Mouse (Mus musculus): Measurements from ENCODE around the gene Ovol2. TPM values are rescaled to one million over a fixed set of nuclear protein-coding genes. Genes with fewer than 3 reads are reported as not detected.
A peak's percentile ranks its signal among the peaks of the same experiment; 100 is the strongest.

The Ovol2 gene
- total RNA-seq, 2 experiments from 2014 or later = not detected

DNA sequence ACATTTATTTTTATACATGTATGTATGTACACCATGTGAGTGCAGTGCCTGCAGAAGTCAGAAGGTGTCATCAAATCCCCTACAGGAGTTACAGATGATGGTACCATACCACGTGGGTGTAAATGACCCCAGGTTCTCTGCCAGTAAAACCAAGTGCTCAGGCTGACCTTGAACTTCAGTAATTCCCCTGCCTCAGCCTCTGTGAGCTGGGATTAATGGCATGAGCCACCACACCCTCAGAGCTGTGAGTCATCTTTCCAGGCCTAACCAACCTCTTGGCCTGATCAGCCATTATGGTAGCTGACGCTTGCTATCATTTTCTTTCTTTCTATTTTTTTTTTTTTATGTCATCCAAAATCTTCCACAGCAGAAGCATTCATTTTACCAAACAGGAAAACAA, 20.6 kb downstream of the Ovol2 start:
- no peak for DNase-seq

DNA sequence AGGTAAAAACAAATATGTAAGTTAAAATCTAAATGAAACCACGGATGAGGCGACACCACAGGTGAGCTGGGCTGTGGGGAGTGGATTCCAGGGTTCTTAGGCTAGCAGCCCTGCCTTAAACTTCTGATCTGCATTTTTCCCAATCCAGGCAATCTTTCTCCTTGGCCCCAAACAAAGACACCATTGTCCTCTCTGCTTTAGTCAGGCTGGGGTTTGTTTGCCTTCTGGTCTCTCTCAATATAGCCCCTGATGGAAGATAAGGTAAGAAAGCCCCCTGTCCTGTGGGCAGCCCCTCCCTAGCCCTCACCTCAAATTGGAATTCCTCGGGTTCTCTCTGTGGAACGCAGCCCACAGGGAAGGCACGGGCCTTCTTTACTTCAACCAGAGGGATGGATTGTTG, 21.7 kb downstream of the Ovol2 start:
- DNase-seq = no peak

DNA sequence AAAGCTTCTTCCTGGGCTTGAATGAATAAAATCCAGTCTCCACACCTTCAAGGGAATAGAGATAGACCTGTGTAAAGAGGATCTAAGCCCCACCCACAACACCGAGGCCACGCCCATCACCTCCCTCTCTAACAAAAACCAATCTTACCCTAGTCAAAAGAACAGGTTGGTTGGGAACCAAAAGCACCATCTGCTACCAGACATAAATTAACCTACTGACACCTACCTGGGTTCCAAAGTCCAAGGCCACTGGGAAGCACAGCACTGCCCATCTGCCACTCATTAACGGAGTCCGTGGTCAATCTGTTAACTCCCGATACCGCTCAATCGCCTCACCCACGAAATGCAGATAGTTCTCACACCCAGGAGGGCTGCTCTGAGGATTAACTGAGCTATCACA, 23.4 kb downstream of the Ovol2 start:
- no peak for DNase-seq

DNA sequence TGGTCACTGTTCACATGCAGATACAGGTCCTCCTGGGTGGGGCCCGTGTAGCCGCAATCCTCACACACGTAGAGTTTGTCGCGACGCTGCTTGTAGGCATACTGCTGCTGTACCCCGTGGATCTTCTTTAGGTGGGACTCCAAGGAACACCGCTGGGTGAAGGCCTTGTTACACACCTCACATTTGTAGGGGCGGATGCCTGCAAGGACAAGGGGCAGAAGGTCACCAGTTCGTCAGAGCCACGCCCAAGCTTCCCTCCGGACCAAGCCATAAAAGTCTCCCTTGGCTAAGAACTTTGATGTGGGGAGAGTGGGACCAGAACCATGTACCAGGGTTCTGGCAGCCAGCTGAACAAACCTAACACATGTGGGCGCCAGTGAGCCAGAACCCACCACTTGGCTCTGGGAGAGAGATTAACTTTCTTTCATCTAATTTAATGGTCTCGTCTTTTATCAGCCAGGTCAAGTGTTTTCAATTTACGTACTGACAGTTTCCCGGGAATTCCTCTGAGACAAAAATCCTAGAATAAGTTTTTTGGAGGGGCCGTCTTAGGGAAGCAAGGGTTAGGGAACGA, 26.1 kb downstream of the Ovol2 start:
- DNase-seq = no peak

DNA sequence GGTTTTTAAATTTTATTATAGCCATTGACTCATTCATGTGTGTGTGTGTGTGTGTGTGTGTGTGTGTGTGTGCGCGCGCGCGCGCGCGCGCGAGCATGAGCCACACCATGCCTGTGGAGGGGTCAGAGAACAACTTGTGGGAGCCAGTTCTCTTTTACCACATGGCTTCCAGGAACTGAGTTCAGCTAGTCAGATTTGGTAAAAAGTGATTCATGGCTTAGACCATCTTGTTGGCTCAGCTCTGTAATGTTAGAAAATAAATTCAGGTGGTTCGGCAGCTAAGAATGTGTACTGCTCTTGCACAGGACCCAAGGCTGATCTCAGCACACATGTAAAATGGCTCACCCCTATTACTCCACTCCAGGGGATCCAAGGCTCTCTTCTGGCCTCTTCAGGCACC, 30.8 kb downstream of the Ovol2 start:
- no peak for DNase-seq

DNA sequence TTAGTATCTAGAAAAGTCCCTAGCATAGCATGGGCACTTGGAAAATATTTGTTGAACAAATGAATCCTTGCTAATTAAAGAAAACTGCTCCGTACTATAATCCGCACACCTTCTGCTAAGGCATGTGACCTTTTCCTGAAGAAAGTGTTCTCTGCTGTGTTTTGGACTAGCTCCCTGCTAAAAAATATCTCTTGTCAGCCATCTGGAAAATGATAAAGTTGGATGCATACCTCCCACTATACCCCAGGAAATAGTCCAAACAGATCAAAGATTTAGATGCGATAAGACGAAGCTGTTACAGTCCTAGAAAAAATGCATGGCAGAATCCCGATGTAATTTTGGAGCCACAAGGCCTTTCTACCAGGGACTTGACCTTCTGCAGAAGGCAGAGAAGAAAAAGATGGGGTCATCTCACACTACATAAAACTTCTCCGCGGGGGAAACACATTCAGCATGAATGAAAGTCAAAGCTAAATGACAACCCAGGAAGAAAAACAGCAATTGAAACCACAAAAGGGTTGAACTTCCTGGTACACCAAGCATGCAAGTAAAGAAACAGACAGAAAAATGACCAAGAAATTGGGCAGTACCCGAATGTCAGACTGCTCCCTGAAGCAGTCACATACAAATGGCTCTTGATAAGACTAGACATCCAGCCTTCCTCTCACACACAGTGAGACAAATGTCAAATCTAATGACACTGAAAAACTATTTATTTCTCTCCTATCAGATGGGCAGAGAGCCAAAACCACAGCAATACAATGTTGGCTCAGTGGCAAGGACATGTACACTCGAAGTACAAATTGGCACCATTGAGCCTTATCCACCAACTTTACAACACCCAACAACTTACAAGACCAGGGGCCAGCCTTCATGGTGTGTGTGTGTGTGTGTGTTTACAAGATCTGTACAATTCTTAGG, 31.9 kb downstream of the Ovol2 start:
- DNase-seq = no peak

DNA sequence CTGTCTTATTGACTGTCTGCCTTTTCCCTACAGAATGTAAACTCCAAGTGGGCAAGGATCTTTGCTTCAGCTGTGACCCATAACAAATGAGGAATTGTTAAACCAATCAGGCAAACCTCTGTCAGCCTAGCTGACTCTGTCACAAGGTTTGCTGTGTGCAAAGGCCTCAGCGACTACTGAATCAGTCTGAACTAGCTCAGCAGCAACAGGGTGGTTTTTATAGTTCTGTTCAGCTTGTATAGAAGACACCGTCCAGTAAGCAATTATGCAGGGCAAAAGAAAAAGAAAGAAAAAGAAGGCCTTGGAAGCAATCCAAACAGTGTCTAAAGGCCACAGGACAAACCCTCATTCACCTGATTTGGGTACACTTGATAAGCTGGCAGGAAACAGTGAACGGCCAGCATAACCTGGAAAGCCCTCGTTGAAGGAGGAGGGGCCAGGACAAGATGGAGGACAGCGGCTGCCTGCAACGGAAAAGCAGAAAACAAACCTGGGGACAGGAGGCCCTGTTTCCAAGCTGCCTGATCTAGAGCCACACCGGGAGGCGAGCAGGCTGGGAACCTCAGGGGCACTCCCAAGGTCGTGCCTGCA, 36.7 kb downstream of the Ovol2 start:
- DNase-seq = no peak

DNA sequence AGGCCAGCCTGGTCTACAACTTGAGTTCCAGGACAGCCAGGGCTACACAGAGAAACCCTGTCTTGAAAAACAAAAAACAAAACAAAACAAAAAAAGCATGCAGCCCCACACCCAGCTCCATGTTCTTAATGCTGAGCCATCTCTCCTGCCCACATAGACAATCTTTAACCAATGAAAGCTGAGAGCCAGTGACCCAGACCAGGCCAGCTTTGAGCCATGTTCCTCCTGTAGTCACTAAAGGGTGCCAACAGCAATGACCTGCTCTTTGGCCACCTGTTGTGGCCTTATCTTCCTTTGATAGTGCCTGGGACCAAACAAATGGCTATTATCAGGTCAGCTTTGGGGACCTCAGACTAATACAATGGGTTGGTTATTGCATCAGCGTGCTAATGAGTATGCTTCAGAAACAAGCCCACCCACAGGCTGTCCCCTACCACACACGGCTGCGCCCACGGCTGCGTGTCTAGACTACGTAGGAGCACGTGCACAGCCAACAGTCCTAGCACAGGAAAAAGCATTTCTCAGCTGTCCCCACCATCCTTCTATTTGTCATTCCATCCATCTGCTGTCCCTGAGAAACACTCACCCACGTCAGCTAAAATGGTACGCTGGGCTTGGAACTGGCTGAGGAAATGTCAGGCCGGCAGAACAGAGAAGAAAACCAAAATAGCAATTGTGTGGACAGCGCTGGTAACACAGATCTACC, 40.2 kb downstream of the Ovol2 start:
- DNase-seq = no peak

DNA sequence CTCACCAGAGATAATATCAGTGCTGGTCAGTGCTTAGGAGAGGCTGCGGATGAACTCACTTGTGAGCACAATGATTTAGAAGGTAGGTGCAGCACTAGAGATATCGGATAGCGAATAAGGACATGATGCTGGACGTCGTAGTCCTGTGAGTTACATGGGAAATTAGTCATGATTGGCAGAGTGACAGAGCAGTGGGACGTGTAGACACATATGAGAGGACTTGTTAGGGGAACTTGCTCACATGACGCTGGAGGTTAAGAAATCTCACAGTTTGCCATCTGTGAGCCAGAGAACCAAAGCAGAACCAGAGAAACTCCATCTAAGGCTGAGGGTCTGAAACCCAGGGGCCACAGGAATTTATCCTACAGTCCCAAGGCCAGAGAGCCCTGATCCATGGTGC, 41.6 kb downstream of the Ovol2 start:
- no peak for DNase-seq

DNA sequence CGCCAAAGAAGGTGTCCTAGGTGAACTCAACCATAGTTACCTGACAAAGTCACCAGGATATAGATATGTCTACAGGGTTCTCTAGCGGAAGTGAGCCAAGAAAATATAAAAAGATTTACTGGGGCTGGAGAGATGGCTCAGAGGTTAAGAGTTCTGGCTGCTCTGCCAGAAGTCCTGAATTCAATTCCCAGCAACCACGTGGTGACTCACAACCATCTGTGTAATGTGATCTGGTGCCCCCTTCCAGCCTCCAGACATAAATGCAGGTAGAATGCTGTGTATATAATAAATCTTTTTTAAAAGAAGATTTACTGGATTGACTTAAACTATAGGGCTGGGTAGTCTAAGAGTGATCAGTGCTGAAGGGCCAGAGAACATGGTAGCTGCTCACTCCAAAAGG, 50.5 kb downstream of the Ovol2 start:
- DNase-seq = no peak

DNA sequence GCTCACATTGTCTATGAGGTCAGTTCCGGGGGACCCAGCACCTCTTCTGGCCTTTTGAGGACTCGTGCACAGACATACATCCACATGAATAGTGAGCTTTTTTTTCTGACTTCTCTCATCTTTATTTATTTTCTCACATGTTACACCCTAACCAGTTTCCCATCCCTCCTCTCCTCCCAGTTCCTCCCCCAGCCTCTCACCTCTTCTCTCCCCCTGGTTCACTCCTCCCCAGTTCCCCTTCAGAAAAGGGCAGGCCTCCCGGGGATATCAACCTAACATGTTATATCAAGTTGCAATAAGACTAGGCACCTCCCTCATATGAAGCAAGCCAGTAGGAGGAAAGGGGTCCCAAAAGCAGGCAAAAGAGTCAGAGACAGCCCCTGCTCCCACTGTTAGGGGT, 51.4 kb downstream of the Ovol2 start:
- no peak for DNase-seq

DNA sequence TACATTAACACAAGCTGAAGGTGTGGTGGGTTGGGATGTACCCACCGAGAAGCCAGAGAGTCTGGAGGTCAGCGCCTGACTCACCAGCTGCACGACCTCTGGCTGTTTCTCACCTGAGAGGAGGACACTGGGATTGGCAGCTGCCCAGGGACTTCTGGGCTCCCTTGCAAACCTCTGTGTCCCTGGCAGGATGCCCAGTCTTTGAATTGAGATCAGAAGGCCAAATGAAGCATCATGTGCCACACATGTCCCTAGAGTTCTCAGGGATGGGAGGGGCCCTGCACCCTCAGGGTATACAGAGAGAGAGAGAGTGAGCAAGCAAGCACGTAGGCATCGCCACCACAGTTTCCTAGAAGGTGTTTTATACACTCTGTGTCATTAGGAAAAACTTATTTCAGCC, 52.2 kb downstream of the Ovol2 start:
- peak; percentile 34 for DNase-seq

DNA sequence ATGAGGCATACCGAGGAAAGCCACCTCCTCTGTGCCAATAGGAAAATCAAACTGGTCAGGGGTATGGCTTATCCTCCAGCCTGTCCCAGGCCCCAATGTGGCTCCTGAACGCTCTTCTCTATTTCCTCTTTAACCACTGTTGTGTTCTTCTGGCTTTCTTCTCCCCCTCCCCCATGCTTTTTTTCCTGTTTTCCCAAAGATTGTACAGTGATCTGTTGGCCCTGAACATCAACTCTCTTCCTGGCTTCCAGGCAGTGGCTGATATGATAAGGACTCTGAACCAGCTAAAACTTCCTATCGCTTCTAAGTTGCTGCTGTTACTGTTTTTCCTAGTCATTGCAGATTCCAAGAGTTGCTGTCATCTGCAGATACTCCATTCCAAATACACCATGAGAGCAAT, 55.1 kb downstream of the Ovol2 start:
- no peak for DNase-seq

DNA sequence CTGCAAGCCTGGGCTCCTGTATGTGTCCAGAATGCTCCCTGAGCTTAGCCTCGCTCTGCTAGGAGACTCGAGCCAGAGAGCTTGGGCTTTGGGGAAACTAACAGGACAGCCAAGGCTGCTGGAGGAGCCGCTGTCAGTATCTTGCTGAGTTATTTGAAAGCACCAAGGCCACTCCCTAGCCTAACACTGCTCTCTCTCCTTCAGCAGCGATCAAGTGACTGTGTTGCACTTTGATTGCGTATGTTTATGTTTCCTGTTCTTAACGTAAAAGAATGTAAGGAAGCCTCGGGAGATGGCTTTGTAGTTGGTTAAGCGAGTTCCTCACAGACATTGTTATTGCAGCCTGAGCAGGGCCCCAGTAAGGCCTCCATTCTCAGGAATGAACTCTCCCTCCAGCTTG, 57.2 kb downstream of the Ovol2 start:
- no peak for DNase-seq

DNA sequence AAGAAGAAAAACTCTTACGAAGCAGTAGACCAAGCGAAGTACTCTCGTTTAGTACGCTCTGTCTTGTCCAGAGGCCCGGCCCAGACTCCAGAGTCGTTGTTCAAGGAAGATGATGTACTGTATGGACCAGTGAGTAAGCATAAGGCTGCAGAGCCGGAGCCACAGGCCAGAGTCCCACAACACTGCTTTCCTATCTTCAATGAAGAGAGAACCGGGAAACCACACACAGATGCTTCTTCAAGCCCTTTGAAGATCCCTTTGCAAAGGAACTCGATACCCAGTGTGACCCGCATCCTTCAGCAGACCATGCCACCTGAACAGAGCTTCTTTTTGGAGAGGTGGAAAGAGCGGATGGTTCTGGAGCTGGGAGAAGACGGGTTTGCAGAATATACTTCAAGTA, 59.9 kb downstream of the Ovol2 start:
- no peak for DNase-seq

DNA sequence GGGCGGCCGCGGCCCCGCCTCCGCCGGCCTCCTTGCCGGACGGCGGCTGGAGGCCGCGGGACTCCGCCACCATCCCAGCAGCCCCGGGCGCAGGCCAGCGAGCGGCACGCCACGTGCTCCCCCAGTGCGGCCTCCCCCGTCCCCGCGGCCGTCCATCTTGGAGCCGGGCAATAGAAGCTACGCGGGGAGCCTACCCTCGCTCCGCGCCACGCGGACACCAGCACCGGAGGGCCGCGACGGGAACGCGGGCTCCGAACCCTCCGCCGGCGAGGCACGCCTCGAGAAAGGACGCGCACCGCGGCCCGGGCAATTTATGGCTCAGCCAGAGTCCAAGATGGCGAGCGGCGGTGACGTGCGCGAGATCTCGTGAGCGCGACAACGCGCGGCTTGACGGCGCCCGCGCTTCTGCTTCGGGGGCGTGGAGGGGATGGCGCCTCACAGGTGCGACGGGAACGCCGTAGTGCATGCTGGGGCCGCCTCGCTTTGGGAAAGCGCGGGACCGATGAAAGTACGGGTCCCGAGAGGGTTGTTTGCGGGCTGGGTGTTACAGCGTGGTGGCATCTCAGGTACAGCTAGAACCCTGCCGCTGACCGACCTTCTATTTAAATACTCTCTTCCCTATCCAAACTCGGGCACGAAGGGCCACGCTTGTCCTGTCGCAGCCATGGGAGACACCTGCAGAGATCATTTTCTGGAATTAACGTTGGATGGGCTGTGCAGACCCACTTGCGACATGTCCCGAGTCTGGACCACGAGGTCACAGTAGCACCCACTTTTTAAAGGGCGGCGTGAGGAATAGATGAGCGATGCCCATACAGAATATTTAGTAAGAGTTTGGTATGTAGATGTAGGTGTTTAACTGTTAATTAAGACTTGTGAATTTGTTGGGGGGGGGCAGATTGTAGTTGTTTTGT, 61.2 kb downstream of the Ovol2 start, which contains the start of the genes Mgme1 and Snx5:
TSS of gene Mgme1 (plus strand) at position 157 of the 914 bp plus-strand sequence.
TSS of gene Snx5 (minus strand) at position 400 of the 914 bp plus-strand sequence.
- DNase-seq = peak; percentile 92

DNA sequence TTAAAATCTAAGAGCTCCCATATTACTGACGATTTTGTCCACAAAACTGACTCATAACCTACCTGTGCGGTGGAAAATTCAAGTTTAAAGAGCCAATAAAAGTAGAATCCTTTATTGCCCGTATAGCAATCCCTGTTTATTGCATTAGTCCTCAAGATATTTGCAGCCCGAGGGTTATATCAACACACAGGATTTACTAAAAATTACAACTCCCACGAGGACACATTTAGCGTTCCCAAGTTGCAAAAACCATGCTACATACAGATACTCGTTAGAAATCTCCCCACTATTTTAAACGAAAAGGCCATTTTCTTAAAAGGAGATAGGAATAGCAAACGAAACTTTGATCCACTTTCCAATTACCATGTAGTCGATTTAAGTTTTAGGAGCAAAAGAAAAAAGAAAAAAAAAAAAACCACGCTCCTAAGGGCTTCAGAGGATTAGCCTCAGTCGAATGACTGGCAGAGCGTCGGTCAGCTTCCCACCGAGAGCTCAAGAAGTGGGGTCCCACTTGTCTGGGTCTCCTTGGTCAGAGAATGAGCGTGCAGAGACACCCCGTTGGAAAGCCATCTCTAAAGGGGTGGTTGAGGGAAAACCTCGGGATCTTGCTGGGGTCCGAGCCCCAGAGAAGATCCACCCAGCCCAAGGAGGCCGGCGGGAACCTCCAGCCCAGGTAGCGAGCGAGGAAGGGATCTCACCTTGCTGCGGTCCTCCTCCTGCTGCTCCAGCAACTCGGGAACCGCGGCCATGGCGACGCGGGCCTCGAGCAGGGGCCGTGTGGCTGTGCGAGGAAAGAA, 62.1 kb downstream of the Ovol2 start:
- no peak for DNase-seq

DNA sequence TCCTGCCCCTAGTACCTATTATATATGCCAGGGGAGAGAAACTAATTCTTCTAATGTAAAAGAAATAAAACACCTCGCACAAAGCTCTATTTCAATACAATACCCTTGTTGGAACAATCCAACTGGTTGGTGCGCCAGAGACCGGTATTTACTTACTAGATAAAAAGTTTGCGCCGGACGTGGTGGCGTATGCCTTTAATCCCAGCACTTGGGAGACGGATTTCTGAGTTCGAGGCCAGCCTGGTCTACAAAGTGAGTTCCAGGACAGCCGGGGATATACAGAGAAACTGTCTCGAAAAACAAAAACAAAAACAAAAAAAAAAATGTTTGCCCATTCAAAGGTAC, 62.7 kb downstream of the Ovol2 start:
- no peak for DNase-seq

DNA sequence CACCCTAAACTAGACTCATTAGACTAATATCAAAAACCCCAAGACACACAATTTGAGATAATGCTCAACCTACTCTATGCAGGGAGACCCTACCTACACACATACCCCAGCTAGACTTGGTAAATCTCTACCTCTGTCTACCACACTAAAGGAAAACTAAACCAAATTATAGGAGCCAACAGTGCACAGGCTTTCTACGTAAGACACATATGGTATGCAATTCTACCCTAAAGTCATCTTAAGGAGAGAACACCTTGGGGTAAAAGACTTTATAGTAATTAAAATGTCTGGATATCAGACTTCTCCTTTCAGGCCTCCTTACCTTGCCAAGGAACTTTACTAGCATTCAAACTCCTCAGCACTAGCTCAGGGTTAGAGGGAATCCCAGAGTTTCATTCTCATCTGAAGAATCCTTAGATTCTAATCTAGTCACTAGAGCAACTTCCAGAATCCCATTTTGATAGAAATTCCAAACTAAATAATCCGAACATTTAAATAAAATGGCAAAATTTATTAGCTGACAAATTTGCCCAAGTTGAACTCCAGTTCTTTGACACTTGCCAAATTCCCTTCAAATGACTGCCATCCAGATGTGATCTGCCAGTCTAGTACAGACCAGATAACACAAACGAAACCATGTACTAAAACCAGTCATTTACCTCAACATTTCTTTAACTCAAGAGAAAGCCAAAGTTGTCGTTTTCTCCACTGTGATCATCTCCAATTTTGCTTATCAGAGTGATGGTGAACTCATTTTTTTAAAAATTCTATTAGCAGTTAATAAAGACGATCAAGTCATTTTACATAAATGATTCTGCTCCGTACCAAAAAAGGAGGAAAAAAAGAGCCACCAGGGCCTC, 63.3 kb downstream of the Ovol2 start:
- DNase-seq = no peak

DNA sequence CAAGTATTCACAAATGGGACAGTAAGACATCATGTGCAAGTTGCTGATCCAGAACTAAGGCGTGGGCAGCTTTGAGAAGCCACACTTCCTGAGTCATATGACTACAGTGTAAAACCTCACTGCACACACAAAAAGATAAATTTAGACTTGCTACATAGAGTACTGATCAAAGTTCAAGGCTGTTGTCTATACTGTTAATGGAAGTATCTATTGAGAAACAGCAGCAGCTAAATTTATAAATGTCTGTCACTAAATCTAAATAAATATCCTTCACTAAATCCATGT, 64.3 kb downstream of the Ovol2 start:
- DNase-seq = no peak
